ENCODE assay signal across 13 mouse cellular contexts in genomic region chr7:58686573-58686972, GRCm38 (mm10). TPM values are rescaled to one million over a fixed set of nuclear protein-coding genes. Genes with fewer than 3 reads are reported as not detected.
DNase-seq lines count a peak whose midpoint lies in the region; ATAC-seq lines count a peak whose summit lies in the region.
"Had no signal": no experiment of that assay in that cellular context is flagged by ENCODE, and none has a peak within 500 bp of the region (broad histone marks: within the 10 kb centered on the region; RNA-seq: fewer than 3 reads in every experiment).

No protein-coding gene starts in this region.

- no peaks in the 10 kb centered on the region for H3K36me3 ChIP-seq in kidney, embryonic 16.5 days (ENCODE audit: insufficient read depth, low read length)
- H3K36me3 ChIP-seq in lung, embryonic 15.5 days = no peaks in the 10 kb centered on the region
- H3K36me3 ChIP-seq: heart, embryonic 15.5 days; limb, embryonic 10.5 days had no signal

- H3K4me1 ChIP-seq in kidney, embryonic 16.5 days (ENCODE audit: insufficient read depth, low read length) = no peaks in the 10 kb centered on the region
- peaks cover 18% of the 10 kb centered on the region for H3K4me1 ChIP-seq in lung, embryonic 15.5 days
- H3K4me1 ChIP-seq: heart, embryonic 15.5 days; limb, embryonic 10.5 days had no signal

- no peak overlapping the region for H3K4me3 ChIP-seq in kidney, embryonic 16.5 days (ENCODE audit: low read length)
- no peak overlapping the region for H3K4me3 ChIP-seq in lung, embryonic 15.5 days
- H3K4me3 ChIP-seq: heart, embryonic 15.5 days; limb, embryonic 10.5 days had no signal

- 35% methylated on average over 5 of the region's 5 CpGs for WGBS in kidney, embryonic 16.5 days
- 35% methylated on average over 5 of the region's 5 CpGs for WGBS in lung, embryonic 15.5 days

- H3K27me3 ChIP-seq in kidney, embryonic 16.5 days (ENCODE audit: insufficient read depth, low read length) = no peaks in the 10 kb centered on the region
- H3K27me3 ChIP-seq in lung, embryonic 15.5 days = no peaks in the 10 kb centered on the region
- H3K27me3 ChIP-seq: heart, embryonic 15.5 days had no signal

- H3K9ac ChIP-seq in kidney, embryonic 16.5 days (replicated peaks; ENCODE audit: low read length) = no peak overlapping the region
- H3K9ac ChIP-seq in lung, embryonic 15.5 days = no peak overlapping the region
- H3K9ac ChIP-seq: heart, embryonic 15.5 days had no signal

- H3K27ac ChIP-seq in kidney, embryonic 16.5 days (ENCODE audit: low read length) = no peak overlapping the region
- H3K27ac ChIP-seq in lung, embryonic 15.5 days = no peak overlapping the region
- H3K27ac ChIP-seq: heart, embryonic 15.5 days; limb, embryonic 10.5 days had no signal

- peak; percentile 31; the same call in 1 of the 2 replicates for ATAC-seq in kidney, embryonic 16.5 days (ENCODE audit: low FRiP score, low TSS enrichment)
- peak; percentile 51; the same call in 1 of the 2 replicates for ATAC-seq in lung, embryonic 15.5 days (ENCODE audit: borderline replicate concordance, extremely low read depth, low FRiP score, low TSS enrichment)
- ATAC-seq in neutrophil, adult 5-6 weeks (ENCODE audit: extremely low read depth, insufficient number of reproducible peaks, low FRiP score, poor library complexity, severe bottlenecking) = peak; percentile 95

- no peaks in the 10 kb centered on the region for H3K9me3 ChIP-seq in kidney, embryonic 16.5 days (ENCODE audit: low read length)
- H3K9me3 ChIP-seq in lung, embryonic 15.5 days = no peaks in the 10 kb centered on the region
- H3K9me3 ChIP-seq: heart, embryonic 15.5 days; limb, embryonic 10.5 days had no signal

- DNase-seq in kidney, adult 9 months = no peak
- peak; percentile 29 for DNase-seq in c-Kit-positive CD71-negative TER-119-negative erythroid progenitor cells, embryonic 14.5 days (ENCODE audit: low read depth)
- no peak for DNase-seq in cerebellum, adult 9-10 months
- no peak for DNase-seq in layer of hippocampus, postnatal 36 days
- DNase-seq in left cerebral cortex, adult 18-20 months (ENCODE audit: low spot score in 2 of 2) = no peak
- DNase-seq: cerebellum, adult 2 months; kidney, adult 11 months; midbrain, embryonic 14.5 days had no signal

- no peak overlapping the region for H3K4me2 ChIP-seq in kidney, embryonic 16.5 days (replicated peaks; ENCODE audit: low read depth, low read length)
- no peak overlapping the region for H3K4me2 ChIP-seq in lung, embryonic 15.5 days
- H3K4me2 ChIP-seq: heart, embryonic 15.5 days had no signal

RNA-seq across cellular contexts. Expression of gene Atp10a, which starts 30.6 kb away (rescaled TPM):
- 3.6 and 4.0 TPM in 2 replicates for polyA plus RNA-seq in kidney, embryonic 16.5 days (2015; fragmentation: Nextera tagmentation; extraction: Ambion mirVana)
- polyA plus RNA-seq in lung, embryonic 15.5 days (2015; fragmentation: Nextera tagmentation; extraction: Ambion mirVana) = 3.6 and 4.2 TPM in 2 replicates
- 1.8 and 2.1 TPM in 2 replicates for total RNA-seq in neutrophil, adult 5-6 weeks (2017)
- total RNA-seq in layer of hippocampus, postnatal 36 days (2021) = 1 to 10 TPM; 6.8 to 7.9 TPM
- 1 to 10 TPM; 6.6 to 8.8 TPM for total RNA-seq in left cerebral cortex, adult 18-20 months (2021)

Comparison
In these comparisons a context has a peak if more than half of its experiments do, and no peak if none do; other contexts are left out.
1. ATAC-seq: peak in every context shown above with its lines; median percentile 95 in neutrophil, adult 5-6 weeks; 51 in lung, embryonic 15.5 days; 31 in kidney, embryonic 16.5 days.